Mouse (Mus musculus): Measurements from ENCODE around the gene Hoxd1. TPM values are rescaled to one million over a fixed set of nuclear protein-coding genes. Genes with fewer than 3 reads are reported as not detected.

Hoxd1 gene
- total and polyA plus RNA-seq, 2 experiments from 2014 or later: 0.26 to 0.46 TPM

DNA sequence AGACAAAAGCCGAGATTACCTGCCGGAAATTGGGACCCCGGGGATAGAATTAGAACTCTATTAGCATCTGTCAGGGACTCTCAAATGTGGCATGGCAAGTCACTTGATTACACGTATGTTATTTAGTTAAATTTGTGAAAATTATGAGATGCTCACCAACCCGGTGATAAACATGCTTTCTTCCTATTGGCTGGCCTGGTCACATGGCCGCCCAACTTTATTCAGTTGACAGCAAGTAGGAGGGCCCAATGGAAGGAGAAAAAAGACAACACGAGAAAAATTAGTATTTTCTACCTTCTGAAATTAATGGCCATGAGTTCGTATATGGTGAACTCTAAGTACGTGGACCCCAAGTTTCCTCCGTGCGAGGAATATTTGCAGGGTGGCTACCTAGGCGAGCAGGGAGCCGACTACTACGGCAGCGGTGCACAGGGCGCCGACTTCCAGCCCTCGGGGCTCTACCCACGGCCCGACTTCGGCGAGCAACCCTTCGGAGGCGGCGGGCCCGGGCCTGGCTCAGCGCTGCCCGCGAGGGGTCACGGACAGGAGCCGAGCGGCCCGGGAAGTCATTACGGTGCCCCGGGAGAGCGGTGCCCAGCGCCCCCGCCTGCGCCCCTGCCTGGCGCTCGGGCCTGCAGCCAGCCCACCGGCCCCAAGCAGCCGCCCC is 35.7 kb upstream of the Hoxd1 start:
- H3K4me2 ChIP-seq (ENCODE audit: low read depth, low read length): peak overlapping the region; percentile 50
- H3K27ac ChIP-seq: peak overlapping the region; percentile 56
- H3K4me3 ChIP-seq (ENCODE audit: low read length): peak overlapping the region; percentile 41
- 0 out of 2 replicates have a peak, but pooled peaks have one; percentile 50 for ATAC-seq
- no peaks in the 10 kb centered on the region for H3K36me3 ChIP-seq (ENCODE audit: insufficient read depth, low read length)
- H3K9me3 ChIP-seq (ENCODE audit: low read length): no peaks in the 10 kb centered on the region
- H3K4me1 ChIP-seq (ENCODE audit: insufficient read depth, low read length): no peaks in the 10 kb centered on the region
- TF ChIP-seq CTCF (IDR thresholded peaks at IDR 0.05; ENCODE audit: low read depth): no peak
- H3K9ac ChIP-seq (replicated peaks; ENCODE audit: low read length): peak overlapping the region; percentile 35
- 1% methylated on average over 43 of the region's 43 CpGs for WGBS
- H3K27me3 ChIP-seq (ENCODE audit: insufficient read depth, low read length): peaks cover 89% of the 10 kb centered on the region
- DNase-seq (ENCODE audit: low spot score): no peak

DNA sequence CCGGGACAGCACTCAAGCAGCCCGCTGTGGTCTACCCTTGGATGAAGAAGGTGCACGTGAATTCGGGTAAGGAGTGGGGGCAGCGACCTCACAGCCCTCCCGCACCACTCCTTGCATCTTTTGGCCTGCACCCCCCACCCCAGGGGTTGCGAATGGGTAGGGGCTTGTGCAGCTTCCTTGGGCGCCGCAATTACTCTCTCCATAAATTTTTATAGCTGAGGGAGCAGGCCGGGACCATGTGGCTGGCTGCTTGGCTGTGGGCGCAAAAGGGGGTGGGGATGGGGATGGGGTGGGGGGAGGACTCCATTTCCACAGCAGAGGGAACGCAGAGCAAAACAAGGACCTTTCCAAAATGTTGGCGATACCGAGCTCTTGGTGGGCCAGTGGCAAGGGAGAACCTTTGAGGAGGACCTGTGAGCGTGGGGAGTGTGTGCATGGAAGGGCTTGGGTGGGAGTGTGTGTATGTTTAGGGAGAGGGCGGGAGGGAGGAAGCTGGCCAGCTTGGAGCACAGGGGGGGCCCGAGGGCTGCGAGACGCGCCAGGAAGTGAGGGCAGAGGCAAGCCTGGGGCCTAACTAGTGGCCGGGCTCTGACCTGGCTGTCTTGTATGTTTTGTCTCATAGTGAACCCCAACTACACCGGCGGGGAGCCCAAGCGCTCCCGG is 35.0 kb upstream of the Hoxd1 start:
- no peak for DNase-seq (ENCODE audit: low spot score)
- H3K9me3 ChIP-seq (ENCODE audit: low read length): no peaks in the 10 kb centered on the region
- no peak for TF ChIP-seq CTCF (IDR thresholded peaks at IDR 0.05; ENCODE audit: low read depth)
- peaks cover 85% of the 10 kb centered on the region for H3K27me3 ChIP-seq (ENCODE audit: insufficient read depth, low read length)
- peak overlapping the region; percentile 56 for H3K27ac ChIP-seq
- peak overlapping the region; percentile 35; the same call in 1 of the 2 replicates for H3K9ac ChIP-seq (replicated peaks; ENCODE audit: low read length)
- H3K4me1 ChIP-seq (ENCODE audit: insufficient read depth, low read length): no peaks in the 10 kb centered on the region
- 3% methylated on average over 25 of the region's 25 CpGs for WGBS
- H3K36me3 ChIP-seq (ENCODE audit: insufficient read depth, low read length): no peaks in the 10 kb centered on the region
- peak overlapping the region; percentile 41 for H3K4me3 ChIP-seq (ENCODE audit: low read length)
- peak overlapping the region; percentile 50 for H3K4me2 ChIP-seq (ENCODE audit: low read depth, low read length)
- peak; percentile 30; the same call in 1 of the 2 replicates for ATAC-seq

DNA sequence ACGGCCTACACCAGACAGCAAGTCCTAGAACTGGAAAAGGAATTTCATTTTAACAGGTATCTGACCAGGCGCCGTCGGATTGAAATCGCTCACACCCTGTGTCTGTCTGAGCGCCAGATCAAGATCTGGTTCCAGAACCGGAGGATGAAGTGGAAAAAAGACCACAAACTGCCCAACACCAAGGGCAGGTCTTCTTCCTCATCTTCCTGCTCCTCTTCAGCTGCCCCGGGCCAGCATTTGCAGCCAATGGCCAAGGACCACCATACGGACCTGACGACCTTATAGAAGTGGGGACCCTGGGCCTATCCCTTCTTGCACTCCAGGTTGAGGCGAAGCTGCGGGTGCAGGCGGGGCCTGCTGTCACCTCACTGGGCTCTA is 34.5 kb upstream of the Hoxd1 start:
- H3K36me3 ChIP-seq (ENCODE audit: insufficient read depth, low read length): no peaks in the 10 kb centered on the region
- DNase-seq (ENCODE audit: low spot score) (no peak), ATAC-seq (no peak)
- peak overlapping the region; percentile 50 for H3K4me2 ChIP-seq (ENCODE audit: low read depth, low read length)
- 11% methylated on average over 13 of the region's 13 CpGs for WGBS
- no peaks in the 10 kb centered on the region for H3K4me1 ChIP-seq (ENCODE audit: insufficient read depth, low read length)
- H3K27ac ChIP-seq: peak overlapping the region; percentile 56; the same call in 1 of the 2 replicates
- H3K27me3 ChIP-seq (ENCODE audit: insufficient read depth, low read length): peaks cover 80% of the 10 kb centered on the region
- peak overlapping the region; percentile 35; the same call in 1 of the 2 replicates for H3K9ac ChIP-seq (replicated peaks; ENCODE audit: low read length)
- TF ChIP-seq CTCF (IDR thresholded peaks at IDR 0.05; ENCODE audit: low read depth): no peak
- peak overlapping the region; percentile 41 for H3K4me3 ChIP-seq (ENCODE audit: low read length)
- no peaks in the 10 kb centered on the region for H3K9me3 ChIP-seq (ENCODE audit: low read length)

DNA sequence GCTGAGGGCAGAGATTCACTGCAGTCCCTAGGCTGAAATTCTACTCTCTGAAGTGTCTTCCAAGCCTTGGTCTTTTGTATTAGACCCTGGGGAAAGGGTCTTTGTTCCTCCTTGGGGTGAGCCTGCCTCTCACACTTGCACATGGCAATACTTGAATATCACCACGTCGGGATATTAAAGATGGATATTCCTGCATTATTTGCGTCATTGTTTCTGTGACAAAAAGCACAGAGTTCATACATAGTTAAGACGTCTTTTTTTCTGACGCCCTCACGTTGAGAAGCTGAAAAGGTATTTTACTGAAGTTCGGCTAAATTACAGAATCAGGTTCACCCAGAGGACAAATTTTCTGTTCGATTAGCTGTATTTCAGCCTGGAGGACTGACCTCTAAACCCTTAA is 32.4 kb upstream of the Hoxd1 start:
- H3K36me3 ChIP-seq (ENCODE audit: insufficient read depth, low read length): no peaks in the 10 kb centered on the region
- no peak overlapping the region for H3K9ac ChIP-seq (replicated peaks; ENCODE audit: low read length)
- no peak overlapping the region for H3K27ac ChIP-seq
- WGBS: 9% methylated on average over 8 of the region's 8 CpGs
- DNase-seq (ENCODE audit: low spot score): no peak
- no peak for ATAC-seq
- TF ChIP-seq CTCF (IDR thresholded peaks at IDR 0.05; ENCODE audit: low read depth): no peak
- peaks cover 69% of the 10 kb centered on the region for H3K27me3 ChIP-seq (ENCODE audit: insufficient read depth, low read length)
- peak overlapping the region; percentile 35 for H3K4me2 ChIP-seq (ENCODE audit: low read depth, low read length)
- H3K4me3 ChIP-seq (ENCODE audit: low read length): no peak overlapping the region
- no peaks in the 10 kb centered on the region for H3K4me1 ChIP-seq (ENCODE audit: insufficient read depth, low read length)
- H3K9me3 ChIP-seq (ENCODE audit: low read length): no peaks in the 10 kb centered on the region

DNA sequence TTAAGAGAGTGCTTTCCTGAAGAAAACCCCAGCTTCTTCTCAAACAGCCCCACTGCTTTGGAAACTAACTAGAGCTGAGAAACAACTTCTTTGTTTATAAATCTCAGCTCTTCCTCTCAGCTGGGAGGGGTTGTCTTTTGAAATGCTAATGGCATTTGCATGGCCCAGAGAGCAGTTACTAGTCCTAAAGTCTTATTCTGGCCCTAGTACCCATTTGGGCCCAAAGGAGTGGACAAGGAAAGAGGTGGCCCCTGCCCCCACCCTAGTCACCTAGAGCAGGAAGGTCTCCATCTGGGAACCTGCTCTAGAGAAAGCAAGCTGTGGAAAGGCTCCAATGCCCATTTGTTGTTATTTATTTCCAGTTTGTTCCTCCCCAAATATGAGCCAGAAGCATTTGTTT is 31.7 kb upstream of the Hoxd1 start:
- TF ChIP-seq CTCF (IDR thresholded peaks at IDR 0.05; ENCODE audit: low read depth): no peak
- H3K4me2 ChIP-seq (ENCODE audit: low read depth, low read length): peak overlapping the region; percentile 35
- no peaks in the 10 kb centered on the region for H3K4me1 ChIP-seq (ENCODE audit: insufficient read depth, low read length)
- H3K9me3 ChIP-seq (ENCODE audit: low read length): no peaks in the 10 kb centered on the region
- no peak overlapping the region for H3K9ac ChIP-seq (replicated peaks; ENCODE audit: low read length)
- ATAC-seq (no peak), DNase-seq (ENCODE audit: low spot score) (no peak)
- H3K36me3 ChIP-seq (ENCODE audit: insufficient read depth, low read length): no peaks in the 10 kb centered on the region
- peaks cover 67% of the 10 kb centered on the region for H3K27me3 ChIP-seq (ENCODE audit: insufficient read depth, low read length)
- H3K4me3 ChIP-seq (ENCODE audit: low read length): peak overlapping the region; percentile 8; the same call in 1 of the 2 replicates
- H3K27ac ChIP-seq: peak overlapping the region; percentile 36; the same call in 1 of the 2 replicates

DNA sequence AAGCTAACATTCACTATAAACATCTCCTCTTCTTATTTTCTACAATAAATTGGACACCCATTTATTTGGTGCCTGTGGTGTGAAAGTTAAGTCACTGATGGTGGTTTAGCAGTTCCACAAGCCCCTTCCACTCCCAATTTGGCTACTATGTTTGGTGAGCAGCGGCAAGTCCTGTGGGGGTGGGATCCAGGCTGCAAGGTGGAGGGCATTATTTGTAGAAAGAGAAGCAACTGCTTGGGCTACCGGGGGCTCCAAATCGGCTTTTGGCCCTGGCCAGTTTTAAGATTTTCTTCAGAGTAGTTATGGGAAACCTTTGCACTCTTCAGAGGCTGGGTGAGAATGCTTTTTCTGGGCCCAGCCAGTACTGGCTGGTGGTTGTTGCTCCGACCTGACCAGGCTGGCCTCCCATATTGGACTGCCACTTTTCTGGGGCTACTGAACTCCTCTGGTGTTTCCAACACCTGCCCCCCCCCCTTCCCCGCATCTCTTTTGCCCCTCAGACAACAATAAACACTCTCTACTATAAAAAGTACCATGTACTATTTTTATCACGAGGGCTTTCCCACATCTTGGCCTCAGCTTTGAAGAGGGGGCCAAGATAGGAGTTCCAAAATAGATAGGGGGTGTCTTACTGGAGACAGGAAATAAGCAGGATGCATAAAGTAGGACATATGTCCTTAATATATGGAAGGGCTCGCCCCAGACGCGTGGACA is 30.8 kb upstream of the Hoxd1 start:
- H3K9me3 ChIP-seq (ENCODE audit: low read length): no peaks in the 10 kb centered on the region
- no peak overlapping the region for H3K9ac ChIP-seq (replicated peaks; ENCODE audit: low read length)
- peak overlapping the region; percentile 49 for H3K4me2 ChIP-seq (ENCODE audit: low read depth, low read length)
- 5% methylated on average over 9 of the region's 9 CpGs for WGBS
- no peaks in the 10 kb centered on the region for H3K36me3 ChIP-seq (ENCODE audit: insufficient read depth, low read length)
- H3K27me3 ChIP-seq (ENCODE audit: insufficient read depth, low read length): peaks cover 63% of the 10 kb centered on the region
- ATAC-seq (no peak), DNase-seq (ENCODE audit: low spot score) (no peak)
- peak overlapping the region; percentile 3; the same call in 1 of the 2 replicates for H3K4me3 ChIP-seq (ENCODE audit: low read length)
- H3K4me1 ChIP-seq (ENCODE audit: insufficient read depth, low read length): no peaks in the 10 kb centered on the region
- H3K27ac ChIP-seq: no peak overlapping the region
- no peak for TF ChIP-seq CTCF (IDR thresholded peaks at IDR 0.05; ENCODE audit: low read depth)
